Mouse (Mus musculus) lung, embryonic 14.5 days (tissue): ENCODE results near the gene Fbxw8. TPM values are rescaled to one million over a fixed set of nuclear protein-coding genes. Genes with fewer than 3 reads are reported as not detected.

Experiments
- ATAC-seq: fragments of 200-750 bp; cut with Nextera tagmentation; 2 replicates; pipeline ENCODE4 v1.8.0; 2017; ENCODE audit warnings: mild to moderate bottlenecking, moderate TSS enrichment, moderate library complexity; ENCODE audit not compliant: insufficient read depth
- DNase-seq: peaks from one replicate; pipeline ENCODE4 v3.0.0-alpha.2; 2015
- H3K27ac ChIP-seq: fragments of 300-500 bp; sonication (generic); 2 replicates; pipeline ENCODE4 v1.5.1; 2014; ENCODE audit warnings: low read depth, mild to moderate bottlenecking, moderate library complexity
- H3K27me3 ChIP-seq: fragments of 300-500 bp; sonication (generic); 2 replicates; pipeline ENCODE4 v1.6.1; 2014; ENCODE audit warnings: low read length, control low read depth; ENCODE audit not compliant: insufficient read depth
- H3K36me3 ChIP-seq: fragments of 300-500 bp; sonication (generic); 2 replicates; pipeline ENCODE4 v1.6.1; 2014; ENCODE audit warnings: control low read depth; ENCODE audit not compliant: insufficient read depth
- H3K4me1 ChIP-seq: fragments of 300-500 bp; sonication (generic); 2 replicates; pipeline ENCODE4 v1.6.1; 2014; ENCODE audit warnings: antibody characterized with exemption, control low read depth; ENCODE audit not compliant: insufficient read depth
- H3K4me2 ChIP-seq: fragments of 300-500 bp; sonication (generic); 2 replicates; pipeline ENCODE4 v1.6.1; 2014; ENCODE audit warnings: mild to moderate bottlenecking
- H3K4me3 ChIP-seq: fragments of 300-500 bp; sonication (generic); 2 replicates; pipeline ENCODE4 v1.5.1; 2014; ENCODE audit warnings: low read depth, low read length
- H3K9ac ChIP-seq: fragments of 300-500 bp; sonication (generic); 2 replicates; pipeline ENCODE4 v1.6.1; 2014
- H3K9me3 ChIP-seq: fragments of 300-500 bp; sonication (generic); 2 replicates; pipeline ENCODE4 v1.6.1; 2016; ENCODE audit warnings: low read depth, low read length, control low read depth
- CTCF ChIP-seq: IDR thresholded peaks from 2 replicates; pipeline ENCODE4 v1.5.1; 2016; ENCODE audit warnings: antibody characterized with exemption, low read depth
- WGBS: fragments of 180-500 bp; shearing (Covaris S2); extraction: QIAGEN DNeasy Blood & Tissue Kit; methylation state at CpG from one replicate; pipeline ENCODE4 v1.1.7; 2014; 5-methylcytosine and 5-hydroxymethylcytosine counted together
- polyA plus RNA-seq: library from polyadenylated mRNA; unstranded; fragments of >200 nt; fragmentation: Nextera tagmentation; extraction: Ambion mirVana; gene quantifications from 2 replicates; pipeline ENCODE4 v1.2.1, GENCODE M21; 2014

Gene Fbxw8
- polyA plus RNA-seq, 1 experiment from 2014 or later = 31.3 TPM

DNA sequence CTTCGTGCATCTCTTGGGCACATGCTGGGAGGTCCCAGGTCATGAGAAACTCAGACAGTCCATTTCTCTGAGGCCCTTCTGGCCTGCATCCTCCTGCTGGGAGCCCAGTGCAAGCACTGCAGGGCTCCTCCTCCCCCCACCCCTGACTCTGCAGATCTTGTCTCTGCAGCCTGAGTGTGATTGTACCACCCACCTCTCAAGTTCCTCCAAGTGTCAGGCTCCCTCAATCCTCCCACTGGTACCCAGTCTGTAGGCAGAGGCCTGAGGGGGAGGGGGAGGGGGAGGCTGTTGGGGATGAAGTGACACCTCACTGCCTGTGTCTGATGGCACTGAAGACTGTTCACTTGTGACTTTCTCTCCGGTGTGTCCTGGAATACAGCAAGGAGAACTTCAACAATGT is 102.1 kb downstream of the Fbxw8 start:
- Histone ChIP-seq H3K4me3 (no peak overlapping the region), H3K9ac (no peak overlapping the region)
- no peak for ATAC-seq

DNA sequence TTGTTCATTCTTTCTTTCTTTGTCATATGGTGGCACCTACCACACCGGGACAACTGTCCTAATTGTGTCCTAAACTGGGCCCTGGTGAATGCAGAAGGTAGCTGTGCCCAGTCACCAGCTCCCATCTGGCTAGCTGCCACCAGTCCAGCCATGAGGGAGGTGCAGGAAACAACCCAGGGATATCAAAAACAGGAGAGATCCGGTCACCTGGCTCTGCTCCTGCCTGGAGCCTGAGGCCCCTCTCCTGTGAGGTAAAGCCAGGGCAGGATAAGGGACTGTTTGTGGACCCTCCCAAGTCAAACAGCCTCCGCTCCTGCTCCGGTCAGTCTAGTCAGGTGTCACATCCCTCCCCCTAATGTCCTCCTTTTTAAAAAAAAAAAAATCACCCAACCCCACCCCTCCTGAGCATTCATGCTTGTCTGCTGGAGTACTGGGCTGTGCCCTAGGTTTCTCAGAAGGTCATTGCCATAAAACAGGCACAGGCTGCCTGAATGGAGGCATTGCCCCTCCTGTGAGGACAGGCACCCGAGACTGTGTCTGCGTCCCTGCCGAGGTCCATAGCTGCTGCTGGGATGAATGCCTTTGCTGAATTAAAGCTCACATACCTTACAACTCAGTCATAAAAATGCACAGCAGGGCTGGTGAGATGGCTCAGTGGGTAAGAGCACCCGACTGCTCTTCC is 103.1 kb downstream of the Fbxw8 start:
- WGBS = 65% methylated on average over 8 of the region's 8 CpGs
- no peak overlapping the region for H3K4me3 ChIP-seq
- ATAC-seq (no peak), DNase-seq (no peak)
- H3K27ac ChIP-seq = no peak overlapping the region
- H3K4me1 ChIP-seq = no peaks in the 10 kb centered on the region
- H3K4me2 ChIP-seq = no peak overlapping the region
- no peaks in the 10 kb centered on the region for H3K9me3 ChIP-seq
- H3K9ac ChIP-seq = no peak overlapping the region
- no peak for TF ChIP-seq CTCF
- H3K36me3 ChIP-seq = no peaks in the 10 kb centered on the region
- H3K27me3 ChIP-seq = no peaks in the 10 kb centered on the region

More for the DNA sequence above, 102.1 kb downstream of the Fbxw8 start:
- no peak for DNase-seq
- TF ChIP-seq CTCF = no peak
- Histone ChIP-seq H3K4me2 (no peak overlapping the region), H3K4me1 (no peaks in the 10 kb centered on the region), H3K9me3 (no peaks in the 10 kb centered on the region), H3K36me3 (no peaks in the 10 kb centered on the region), H3K27me3 (no peaks in the 10 kb centered on the region), H3K27ac (no peak overlapping the region)
- 86% methylated on average over 2 of the region's 2 CpGs for WGBS

- H3K36me3 ChIP-seq = no peaks in the 10 kb centered on the region
- H3K27ac ChIP-seq = no peak overlapping the region
- TF ChIP-seq CTCF = no peak
- WGBS = 77% methylated on average over 4 of the region's 4 CpGs
- ATAC-seq (no peak), DNase-seq (no peak)
- H3K9me3 ChIP-seq = no peaks in the 10 kb centered on the region
- H3K27me3 ChIP-seq = no peaks in the 10 kb centered on the region
- no peak overlapping the region for H3K4me3 ChIP-seq
- no peak overlapping the region for H3K9ac ChIP-seq
- no peaks in the 10 kb centered on the region for H3K4me1 ChIP-seq
- H3K4me2 ChIP-seq = no peak overlapping the region
Measured at GRCm38 (mm10) chr5:118050743-118051142, 104.5 kb downstream of the Fbxw8 start.

GRCm38 (mm10) chr5:118048928-118049327 is 106.3 kb downstream of the Fbxw8 start:
- no peak for TF ChIP-seq CTCF
- Histone ChIP-seq H3K9ac (no peak overlapping the region), H3K27me3 (no peaks in the 10 kb centered on the region), H3K9me3 (no peaks in the 10 kb centered on the region), H3K4me2 (no peak overlapping the region), H3K27ac (no peak overlapping the region), H3K4me3 (no peak overlapping the region), H3K36me3 (no peaks in the 10 kb centered on the region), H3K4me1 (no peaks in the 10 kb centered on the region)
- no peak for ATAC-seq
- DNase-seq = no peak
- 75% methylated on average over 5 of the region's 5 CpGs for WGBS

DNA sequence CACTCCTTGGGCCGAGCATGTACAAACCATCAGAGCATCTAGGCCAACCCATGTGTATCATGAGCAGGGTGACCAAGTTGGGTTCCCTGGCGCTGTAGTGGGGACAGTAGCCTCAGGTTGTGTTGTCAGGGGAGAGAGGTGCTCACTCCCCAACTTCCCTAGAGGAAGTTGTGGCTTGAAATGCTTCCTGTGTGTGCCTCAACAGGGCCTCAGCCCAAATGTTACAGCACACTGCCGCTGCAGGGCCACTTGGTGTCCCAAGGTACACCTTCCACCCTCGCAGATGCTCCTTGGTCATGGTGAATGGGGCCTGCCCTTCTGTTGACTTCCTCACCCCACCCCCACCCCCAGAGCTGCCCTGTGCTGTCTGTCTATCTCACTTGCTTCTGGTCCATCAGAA is 106.9 kb downstream of the Fbxw8 start:
- no peak overlapping the region for H3K9ac ChIP-seq
- H3K27ac ChIP-seq = no peak overlapping the region
- ATAC-seq = no peak
- H3K4me1 ChIP-seq = no peaks in the 10 kb centered on the region
- H3K36me3 ChIP-seq = no peaks in the 10 kb centered on the region
- TF ChIP-seq CTCF = no peak
- no peak overlapping the region for H3K4me2 ChIP-seq
- H3K9me3 ChIP-seq = no peaks in the 10 kb centered on the region
- no peaks in the 10 kb centered on the region for H3K27me3 ChIP-seq
- H3K4me3 ChIP-seq = no peak overlapping the region
- 73% methylated on average over 4 of the region's 4 CpGs for WGBS
- no peak for DNase-seq

- ATAC-seq (no peak), DNase-seq (no peak)
- 85% methylated on average over 14 of the region's 14 CpGs for WGBS
- Histone ChIP-seq H3K4me1 (no peaks in the 10 kb centered on the region), H3K36me3 (no peaks in the 10 kb centered on the region), H3K4me3 (no peak overlapping the region), H3K27me3 (no peaks in the 10 kb centered on the region), H3K9me3 (no peaks in the 10 kb centered on the region), H3K27ac (no peak overlapping the region), H3K4me2 (no peak overlapping the region), H3K9ac (no peak overlapping the region)
- TF ChIP-seq CTCF = no peak
Measured at GRCm38 (mm10) chr5:118047091-118047757, 108.0 kb downstream of the Fbxw8 start.

- Histone ChIP-seq H3K27me3 (no peaks in the 10 kb centered on the region), H3K36me3 (no peaks in the 10 kb centered on the region), H3K27ac (no peak overlapping the region), H3K4me1 (no peaks in the 10 kb centered on the region), H3K4me2 (no peak overlapping the region), H3K4me3 (no peak overlapping the region), H3K9me3 (no peaks in the 10 kb centered on the region), H3K9ac (no peak overlapping the region)
- ATAC-seq (no peak), DNase-seq (no peak)
- no peak for TF ChIP-seq CTCF
- 83% methylated on average over 9 of the region's 9 CpGs for whole genome bisulfite sequencing
Measured at GRCm38 (mm10) chr5:118045385-118045784, 109.9 kb downstream of the Fbxw8 start.
